Mouse (Mus musculus) heart, embryonic 11.5 days (tissue): ENCODE results near the gene Aff3. TPM values are rescaled to one million over a fixed set of nuclear protein-coding genes. Genes with fewer than 3 reads are reported as not detected.

ENCODE experiments used
- ATAC-seq: fragments of 200-750 bp; cut with Nextera tagmentation; replicated peaks from 2 replicates; pipeline ENCODE4 v1.8.0; 2017; ENCODE audit warnings: moderate library complexity; ENCODE audit not compliant: insufficient number of reproducible peaks, low FRiP score, low TSS enrichment
- H3K27ac ChIP-seq: fragments of 300-500 bp; sonication (generic); 2 replicates; pipeline ENCODE4 v1.5.1; 2014; ENCODE audit warnings: mild to moderate bottlenecking, low read depth, low read length
- H3K27me3 ChIP-seq: fragments of 300-500 bp; sonication (generic); 2 replicates; pipeline ENCODE4 v1.6.1; 2014; ENCODE audit warnings: mild to moderate bottlenecking, low read length, mixed read lengths; ENCODE audit not compliant: control insufficient read depth, insufficient read depth
- H3K36me3 ChIP-seq: fragments of 300-500 bp; sonication (generic); 2 replicates; pipeline ENCODE4 v1.6.1; 2014; ENCODE audit warnings: mild to moderate bottlenecking, low read length, moderate library complexity, mixed read lengths; ENCODE audit not compliant: control insufficient read depth, insufficient read depth
- H3K4me1 ChIP-seq: fragments of 300-500 bp; sonication (generic); 2 replicates; pipeline ENCODE4 v1.6.1; 2014; ENCODE audit warnings: low read length; ENCODE audit not compliant: control insufficient read depth, insufficient read depth
- H3K4me2 ChIP-seq: fragments of 300-500 bp; sonication (generic); 2 replicates; pipeline ENCODE4 v1.6.1; 2014; ENCODE audit warnings: mild to moderate bottlenecking, moderate library complexity
- H3K4me3 ChIP-seq: fragments of 300-500 bp; sonication (generic); 2 replicates; pipeline ENCODE4 v1.5.1; 2014; ENCODE audit warnings: low read depth, low read length
- H3K9ac ChIP-seq: fragments of 300-500 bp; sonication (generic); 2 replicates; pipeline ENCODE4 v1.6.1; 2014; ENCODE audit warnings: mild to moderate bottlenecking, low read depth, low read length, moderate library complexity
- H3K9me3 ChIP-seq: fragments of 300-500 bp; sonication (generic); replicated peaks from 2 replicates; pipeline ENCODE4 v1.6.1; 2016; ENCODE audit warnings: low read length; ENCODE audit not compliant: control insufficient read depth
- WGBS: fragments of 180-500 bp; shearing (Covaris S2); extraction: QIAGEN DNeasy Blood & Tissue Kit; methylation state at CpG from one replicate; pipeline ENCODE4 v1.1.7; 2014; ENCODE audit not compliant: insufficient replicate concordance; 5-methylcytosine and 5-hydroxymethylcytosine counted together
- polyA plus RNA-seq: library from polyadenylated mRNA; unstranded; fragments of >200 nt; fragmentation: Nextera tagmentation; extraction: Ambion mirVana; gene quantifications from 2 replicates; pipeline ENCODE4 v1.2.1, GENCODE M21; 2014

The Aff3 gene
- polyA plus RNA-seq, 1 experiment from 2014 or later, result 6.7 TPM

- H3K27me3 ChIP-seq, result no peaks in the 10 kb centered on the region
- no peak for ATAC-seq
- H3K27ac ChIP-seq, result no peak overlapping the region
- H3K9ac ChIP-seq, result no peak overlapping the region
- 75% methylated on average over 7 of the region's 7 CpGs for WGBS
- no peaks in the 10 kb centered on the region for H3K9me3 ChIP-seq
- no peak overlapping the region for H3K4me2 ChIP-seq
- H3K4me3 ChIP-seq, result no peak overlapping the region
- peaks cover 10% of the 10 kb centered on the region for H3K4me1 ChIP-seq
- no peaks in the 10 kb centered on the region for H3K36me3 ChIP-seq
Observed at GRCm38 (mm10) chr1:38249561-38249960, 415.2 kb downstream of the Aff3 start.

- H3K4me2 ChIP-seq, result peak overlapping the region; percentile 14; the same call in 1 of the 2 replicates
- no peaks in the 10 kb centered on the region for H3K36me3 ChIP-seq
- no peaks in the 10 kb centered on the region for H3K9me3 ChIP-seq
- no peak for ATAC-seq
- WGBS, result 27% methylated on average over 9 of the region's 9 CpGs
- H3K27me3 ChIP-seq, result no peaks in the 10 kb centered on the region
- H3K4me3 ChIP-seq, result no peak overlapping the region
- H3K27ac ChIP-seq, result no peak overlapping the region
- H3K9ac ChIP-seq, result no peak overlapping the region
- peaks cover 8% of the 10 kb centered on the region for H3K4me1 ChIP-seq
Observed at GRCm38 (mm10) chr1:38248027-38248426, 416.7 kb downstream of the Aff3 start.

GRCm38 (mm10) chr1:38242559-38242958 lies 422.2 kb downstream of the Aff3 start:
- H3K4me3 ChIP-seq, result no peak overlapping the region
- WGBS, result 12% methylated on average over 4 of the region's 4 CpGs
- no peak for ATAC-seq
- no peaks in the 10 kb centered on the region for H3K9me3 ChIP-seq
- H3K36me3 ChIP-seq, result no peaks in the 10 kb centered on the region
- no peaks in the 10 kb centered on the region for H3K27me3 ChIP-seq
- no peak overlapping the region for H3K9ac ChIP-seq
- no peak overlapping the region for H3K27ac ChIP-seq
- peaks cover 14% of the 10 kb centered on the region for H3K4me1 ChIP-seq
- no peak overlapping the region for H3K4me2 ChIP-seq

DNA sequence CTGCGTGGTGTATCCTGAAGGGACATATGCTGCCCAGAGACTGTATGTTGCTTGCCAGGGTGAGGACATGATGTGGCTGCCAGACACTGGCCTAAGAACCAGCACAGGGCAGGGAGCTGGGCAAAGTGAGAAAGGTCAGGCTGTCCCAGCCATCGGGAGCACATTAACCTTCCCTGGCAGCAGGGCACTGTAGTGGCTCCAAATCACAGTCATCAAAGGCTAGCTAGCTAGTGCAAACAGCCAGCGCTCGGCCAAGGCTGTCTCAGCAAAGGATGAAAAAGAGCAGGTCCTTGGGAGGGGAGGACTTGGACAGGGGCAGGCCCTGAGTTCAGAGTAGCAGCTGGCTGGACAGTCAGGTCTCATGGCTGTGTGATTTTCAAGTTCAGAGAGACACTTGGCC lies 423.0 kb downstream of the Aff3 start:
- Histone ChIP-seq H3K4me3 (no peak overlapping the region), H3K36me3 (no peaks in the 10 kb centered on the region), H3K27ac (no peak overlapping the region), H3K4me2 (no peak overlapping the region), H3K4me1 (peaks cover 14% of the 10 kb centered on the region), H3K9ac (no peak overlapping the region), H3K27me3 (no peaks in the 10 kb centered on the region), H3K9me3 (no peaks in the 10 kb centered on the region)
- ATAC-seq, result no peak
- 52% methylated on average over 4 of the region's 4 CpGs for WGBS

DNA sequence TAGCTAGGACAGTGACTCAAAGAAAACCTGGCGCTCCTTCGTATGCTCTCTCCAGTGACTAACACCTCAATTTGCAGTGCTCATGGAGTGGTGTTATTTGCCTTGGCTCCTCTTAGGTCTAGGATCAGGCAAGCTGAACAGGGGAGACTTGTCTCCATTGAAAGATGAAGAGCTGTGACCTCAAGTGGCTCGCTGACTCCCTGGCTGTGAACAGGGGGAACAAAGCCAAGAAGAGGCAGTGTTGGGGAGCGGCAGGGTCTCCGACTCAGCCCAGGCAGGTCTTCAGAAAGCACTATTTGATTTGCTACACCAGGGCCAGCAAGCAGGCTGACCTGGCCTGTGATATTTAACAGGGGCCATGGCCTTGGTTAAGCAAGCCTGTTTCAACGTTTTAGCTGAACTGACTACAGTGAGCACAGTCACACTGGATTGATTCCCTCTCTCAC lies 423.5 kb downstream of the Aff3 start:
- WGBS, result 80% methylated on average over 6 of the region's 6 CpGs
- ATAC-seq, result no peak
- no peaks in the 10 kb centered on the region for H3K36me3 ChIP-seq
- H3K4me1 ChIP-seq, result peaks cover 14% of the 10 kb centered on the region
- no peak overlapping the region for H3K4me2 ChIP-seq
- no peak overlapping the region for H3K27ac ChIP-seq
- H3K9ac ChIP-seq, result no peak overlapping the region
- H3K27me3 ChIP-seq, result no peaks in the 10 kb centered on the region
- no peaks in the 10 kb centered on the region for H3K9me3 ChIP-seq
- H3K4me3 ChIP-seq, result no peak overlapping the region

DNA sequence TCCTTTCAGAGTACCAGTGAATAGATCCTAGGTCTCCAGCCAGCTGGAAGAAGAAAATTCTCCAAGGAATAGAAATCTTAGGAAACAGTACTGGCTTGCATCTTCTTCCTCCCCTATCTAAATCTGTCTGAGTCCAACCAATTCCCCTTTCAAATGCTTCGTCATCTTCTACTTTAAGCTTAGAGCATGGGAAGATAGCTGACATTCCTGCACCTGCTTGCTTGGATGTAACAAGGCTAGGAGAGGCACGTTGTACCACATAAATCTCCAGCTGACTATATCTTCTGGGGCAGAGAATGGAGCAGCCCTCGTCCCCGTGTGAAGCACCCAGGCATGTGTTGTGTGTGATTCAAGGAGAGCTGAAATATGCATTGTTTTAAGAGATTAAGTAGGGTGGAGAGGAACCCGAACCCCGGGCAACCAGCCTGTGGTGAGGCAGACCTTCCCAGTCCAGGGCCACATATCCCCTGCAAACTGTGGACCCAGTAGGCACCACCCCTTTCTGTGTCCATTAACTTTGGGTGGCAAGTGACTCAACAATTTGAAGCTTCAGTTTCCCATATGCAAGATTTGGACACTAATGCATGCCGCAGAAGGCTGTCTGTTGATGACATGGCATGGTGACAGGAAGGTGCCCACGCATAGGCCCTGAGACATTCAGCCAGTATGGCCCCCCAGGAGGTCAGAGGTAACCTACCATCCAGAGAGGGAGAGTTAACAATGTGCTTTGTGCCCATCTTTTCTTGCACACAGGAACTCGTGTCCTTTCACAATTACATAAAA lies 424.1 kb downstream of the Aff3 start:
- no peaks in the 10 kb centered on the region for H3K36me3 ChIP-seq
- no peaks in the 10 kb centered on the region for H3K9me3 ChIP-seq
- no peak overlapping the region for H3K4me2 ChIP-seq
- no peaks in the 10 kb centered on the region for H3K27me3 ChIP-seq
- no peak overlapping the region for H3K4me3 ChIP-seq
- ATAC-seq, result no peak
- WGBS, result 81% methylated on average over 9 of the region's 9 CpGs
- peaks cover 14% of the 10 kb centered on the region for H3K4me1 ChIP-seq
- no peak overlapping the region for H3K9ac ChIP-seq
- no peak overlapping the region for H3K27ac ChIP-seq

GRCm38 (mm10) chr1:38239516-38239915 lies 425.2 kb downstream of the Aff3 start:
- Histone ChIP-seq H3K27ac (no peak overlapping the region), H3K9me3 (no peaks in the 10 kb centered on the region), H3K27me3 (no peaks in the 10 kb centered on the region), H3K36me3 (no peaks in the 10 kb centered on the region), H3K4me3 (no peak overlapping the region), H3K9ac (no peak overlapping the region), H3K4me2 (no peak overlapping the region), H3K4me1 (peaks cover 14% of the 10 kb centered on the region)
- no peak for ATAC-seq
- WGBS, result 87% methylated on average over 16 of the region's 16 CpGs

- Histone ChIP-seq H3K27ac (no peak overlapping the region), H3K4me1 (peaks cover 11% of the 10 kb centered on the region), H3K9ac (no peak overlapping the region), H3K36me3 (no peaks in the 10 kb centered on the region), H3K4me3 (no peak overlapping the region), H3K9me3 (no peaks in the 10 kb centered on the region), H3K27me3 (no peaks in the 10 kb centered on the region), H3K4me2 (no peak overlapping the region)
- 87% methylated on average over 9 of the region's 9 CpGs for WGBS
- no peak for ATAC-seq
Observed at GRCm38 (mm10) chr1:38237831-38238230, 426.9 kb downstream of the Aff3 start.
